Mouse (Mus musculus) liver, postnatal 0 days (tissue): ENCODE data around the gene Cttnbp2nl.

Experiments used
- CTCF ChIP-seq: sonication (generic); IDR thresholded peaks from 2 replicates; pipeline ENCODE4 v1.5.1; 2016; ENCODE audit warnings: antibody characterized with exemption, low read depth
- EP300 ChIP-seq: IDR thresholded peaks from 2 replicates; pipeline ENCODE4 v1.6.1; 2016; ENCODE audit warnings: antibody characterized with exemption, low read depth, mild to moderate bottlenecking

DNA sequence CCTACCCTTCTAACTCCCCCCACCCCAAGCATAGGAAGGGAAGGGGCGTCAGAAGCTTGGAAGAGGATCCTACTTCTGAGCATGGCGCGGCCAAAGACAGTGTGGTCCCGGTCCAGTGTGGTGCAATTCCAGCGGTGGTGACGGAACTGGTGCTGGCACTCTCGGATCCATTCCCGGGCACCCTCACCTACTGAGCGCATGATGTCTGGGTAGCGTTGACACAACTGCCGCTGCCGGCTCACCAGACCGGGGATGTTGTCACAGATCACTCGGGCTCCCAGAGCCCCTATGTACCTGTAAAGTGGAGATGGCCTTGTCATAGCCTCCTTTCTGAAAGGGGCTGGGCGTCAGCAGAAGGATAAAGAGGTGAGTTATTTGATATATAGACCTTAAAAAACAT is 98.4 kb downstream of the Cttnbp2nl start:
- TF ChIP-seq CTCF (no peak), EP300 (no peak)
